Mouse (Mus musculus) urinary bladder, postnatal 36 days (tissue): ENCODE data around the gene Tyw1.

Source experiments
- DNase-seq, 2 experiments: peaks; one replicate each; pipeline ENCODE4 v3.0.0; 2022; ENCODE audit warnings: low spot score in 2 of 2, mixed read lengths in 1 of 2

Gene Tyw1

DNA sequence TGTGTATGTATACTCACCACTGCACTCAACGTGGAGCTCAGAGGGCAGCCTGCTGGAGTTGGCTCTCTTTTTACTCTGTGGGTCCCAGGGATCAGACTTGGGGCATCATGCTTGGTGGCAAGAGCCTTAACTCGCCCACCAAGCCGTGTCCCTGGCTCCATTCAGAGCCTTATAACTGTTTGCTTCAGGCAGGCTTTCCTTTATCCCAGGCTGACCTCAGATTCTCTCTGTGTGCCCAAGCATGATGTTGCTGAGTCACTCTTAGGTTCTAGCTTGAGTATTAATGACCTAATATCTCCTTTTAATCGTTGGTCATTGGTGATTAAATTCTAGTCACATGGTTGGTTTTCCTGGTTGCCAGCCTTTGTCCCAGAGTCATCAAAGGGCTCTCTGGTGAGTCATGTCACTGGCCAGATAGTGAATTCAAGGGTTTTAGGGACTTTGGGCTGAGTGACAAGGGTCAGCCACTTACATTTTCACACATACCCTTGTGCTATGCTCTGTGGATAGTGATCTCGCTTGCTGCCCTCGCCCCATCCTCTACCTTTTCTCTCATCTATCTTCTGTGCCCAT is 9.1 kb downstream of the Tyw1 start:
- no peak for DNase-seq

- DNase-seq, result no peak
These were observed 11.2 kb downstream of the Tyw1 start for GRCm38 (mm10) chr5:130266651-130267050.

- no peak for DNase-seq
These were observed 11.9 kb downstream of the Tyw1 start for GRCm38 (mm10) chr5:130267316-130267715.

DNA sequence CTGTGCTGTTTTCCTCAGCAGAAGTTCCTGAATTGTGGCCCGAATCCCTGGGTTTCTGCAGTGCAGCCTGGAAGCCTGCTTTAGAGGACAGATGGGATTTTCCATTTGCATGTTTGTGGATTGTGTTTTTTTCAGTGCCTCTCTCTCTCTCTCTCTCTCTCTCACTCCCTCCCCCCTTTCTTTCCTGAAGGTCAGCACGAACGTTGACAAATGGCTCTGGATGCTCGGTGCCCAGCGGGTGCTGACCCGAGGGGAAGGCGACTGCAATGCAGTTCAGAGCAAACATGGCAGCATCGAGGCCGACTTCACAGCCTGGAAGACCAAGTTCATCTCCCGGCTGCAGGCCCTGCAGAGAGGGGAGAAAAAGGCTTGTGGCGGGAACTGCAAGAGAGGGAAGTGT is 13.6 kb downstream of the Tyw1 start:
- DNase-seq, result no peak

DNA sequence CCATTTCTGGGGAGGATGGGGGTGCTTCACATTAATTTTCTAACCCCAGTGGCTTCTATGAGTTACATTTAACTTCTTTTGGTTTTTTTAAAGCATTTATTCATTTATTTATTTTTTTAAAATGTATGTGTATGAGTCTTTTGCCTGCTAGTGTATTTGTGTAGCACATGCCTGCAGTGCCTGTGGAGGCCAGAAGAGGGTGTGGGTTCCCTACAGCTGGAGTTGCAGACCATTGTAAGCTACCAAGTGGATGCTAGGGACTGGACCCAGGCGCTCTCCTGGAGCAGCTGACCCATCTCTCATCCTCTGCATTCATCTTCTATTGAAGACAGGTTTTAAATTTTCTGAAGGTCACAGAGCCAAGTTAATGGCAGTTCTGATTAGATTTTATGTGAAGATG is 16.9 kb downstream of the Tyw1 start:
- no peak for DNase-seq

GRCm38 (mm10) chr5:130273046-130273445 is 17.6 kb downstream of the Tyw1 start:
- DNase-seq, result no peak

DNA sequence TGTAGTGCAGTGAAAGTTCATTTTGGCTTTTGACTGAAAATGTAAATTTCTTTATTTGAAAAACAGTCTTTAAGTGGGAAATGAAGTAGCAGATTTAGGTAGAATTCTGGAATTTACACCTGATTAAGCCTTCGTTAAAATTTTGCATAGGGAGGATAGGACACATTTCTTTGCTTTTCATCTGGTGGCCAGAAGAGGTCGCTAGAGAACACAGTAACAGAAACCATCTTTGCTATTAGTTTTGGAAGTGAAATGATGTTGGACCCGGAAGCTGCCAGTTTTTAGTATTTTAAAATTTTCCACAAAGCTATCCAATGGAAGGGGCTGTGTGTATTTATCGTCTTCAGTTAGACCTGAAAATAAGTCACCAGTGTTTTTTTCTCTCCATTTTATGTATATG is 20.1 kb downstream of the Tyw1 start:
- DNase-seq, result no peak

DNA sequence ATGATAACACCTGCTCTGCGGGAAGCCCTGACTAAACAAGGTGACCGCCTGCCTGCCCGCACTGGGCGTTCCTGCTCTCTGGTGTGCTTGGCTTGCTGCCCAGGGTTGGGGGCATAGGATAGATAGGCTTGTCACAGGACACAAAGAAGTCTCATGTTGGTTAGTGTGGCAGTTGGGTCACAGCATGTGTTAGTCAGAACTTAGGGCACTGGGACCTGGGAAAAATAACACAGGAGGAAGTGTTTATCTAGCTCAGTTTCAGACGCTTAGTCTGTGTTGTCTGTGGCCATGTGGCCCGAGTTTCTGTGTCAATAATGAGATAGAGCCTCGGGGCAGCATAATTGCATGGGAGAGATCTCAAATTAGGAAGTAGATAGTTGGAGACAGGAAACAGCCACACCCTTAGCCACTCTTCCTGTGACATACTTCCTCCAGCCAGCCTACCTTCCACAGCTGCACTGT is 22.6 kb downstream of the Tyw1 start:
- DNase-seq, result no peak

- DNase-seq, result no peak
These were observed 27.8 kb downstream of the Tyw1 start for GRCm38 (mm10) chr5:130283079-130283732.

DNA sequence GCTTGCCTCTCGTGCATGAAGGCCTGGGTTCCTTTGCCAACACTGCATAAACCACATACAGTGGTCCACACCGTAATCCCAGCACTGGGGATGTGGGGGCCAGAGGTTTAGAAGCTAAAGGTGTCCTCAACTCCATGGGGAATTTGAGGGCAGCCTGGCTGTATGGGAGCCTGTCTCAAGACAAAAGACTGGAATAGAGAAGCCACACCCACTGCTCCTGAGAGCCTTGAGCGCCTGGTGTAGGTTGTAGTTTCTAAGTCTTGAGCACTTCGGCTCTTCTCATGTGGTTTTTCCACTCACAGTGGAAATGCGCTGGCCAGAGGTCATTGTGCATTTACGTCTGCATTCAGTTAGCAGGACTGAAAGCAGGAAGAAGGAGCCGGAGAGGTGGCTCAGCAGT is 32.7 kb downstream of the Tyw1 start:
- DNase-seq, result no peak

- DNase-seq, result no peak
These were observed 34.8 kb downstream of the Tyw1 start for GRCm38 (mm10) chr5:130290242-130290641.

DNA sequence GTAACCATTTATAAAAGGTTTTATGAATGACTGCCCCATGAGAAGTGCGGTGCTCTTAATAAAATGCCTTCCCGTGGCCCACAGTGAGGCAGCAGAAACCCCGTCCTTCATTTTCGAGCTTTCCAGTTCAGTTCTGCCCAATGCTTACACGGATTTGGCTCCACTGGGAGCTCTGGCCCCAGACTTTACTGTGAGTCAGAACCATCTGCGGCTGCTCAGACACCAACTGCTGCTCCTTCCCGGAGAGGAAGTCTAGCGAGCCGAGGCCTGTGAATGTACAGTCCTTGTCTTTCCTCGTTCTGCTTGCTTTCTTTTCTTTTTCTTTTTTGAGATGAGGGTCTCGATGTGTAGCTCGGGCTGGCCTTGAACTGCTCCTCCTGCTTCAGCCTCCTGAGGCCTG is 35.4 kb downstream of the Tyw1 start:
- no peak for DNase-seq

- no peak for DNase-seq
These were observed 37.6 kb downstream of the Tyw1 start for GRCm38 (mm10) chr5:130292976-130293375.

GRCm38 (mm10) chr5:130293941-130294340 is 38.5 kb downstream of the Tyw1 start:
- no peak for DNase-seq

- no peak for DNase-seq
These were observed 39.2 kb downstream of the Tyw1 start for GRCm38 (mm10) chr5:130294598-130294997.

DNA sequence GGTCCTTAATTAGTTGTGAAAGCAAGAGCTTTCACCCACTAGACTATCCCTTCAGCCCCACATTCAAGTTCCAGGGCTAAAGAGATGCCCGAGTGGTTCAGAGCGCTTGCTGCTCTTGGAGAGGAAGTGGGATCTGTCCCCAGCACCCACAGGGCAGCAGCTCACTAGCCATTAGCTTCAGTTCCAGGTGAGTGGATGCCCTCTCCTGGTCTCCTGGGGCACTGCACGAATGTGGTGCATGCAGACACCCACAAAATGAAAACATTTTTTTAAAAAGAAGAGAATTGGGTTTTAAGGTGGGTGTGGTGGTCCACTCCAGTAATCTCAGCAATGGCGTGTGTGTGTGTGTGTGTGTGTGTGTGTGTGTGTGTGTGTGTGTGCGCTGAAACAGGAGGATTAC is 40.7 kb downstream of the Tyw1 start:
- no peak for DNase-seq

DNA sequence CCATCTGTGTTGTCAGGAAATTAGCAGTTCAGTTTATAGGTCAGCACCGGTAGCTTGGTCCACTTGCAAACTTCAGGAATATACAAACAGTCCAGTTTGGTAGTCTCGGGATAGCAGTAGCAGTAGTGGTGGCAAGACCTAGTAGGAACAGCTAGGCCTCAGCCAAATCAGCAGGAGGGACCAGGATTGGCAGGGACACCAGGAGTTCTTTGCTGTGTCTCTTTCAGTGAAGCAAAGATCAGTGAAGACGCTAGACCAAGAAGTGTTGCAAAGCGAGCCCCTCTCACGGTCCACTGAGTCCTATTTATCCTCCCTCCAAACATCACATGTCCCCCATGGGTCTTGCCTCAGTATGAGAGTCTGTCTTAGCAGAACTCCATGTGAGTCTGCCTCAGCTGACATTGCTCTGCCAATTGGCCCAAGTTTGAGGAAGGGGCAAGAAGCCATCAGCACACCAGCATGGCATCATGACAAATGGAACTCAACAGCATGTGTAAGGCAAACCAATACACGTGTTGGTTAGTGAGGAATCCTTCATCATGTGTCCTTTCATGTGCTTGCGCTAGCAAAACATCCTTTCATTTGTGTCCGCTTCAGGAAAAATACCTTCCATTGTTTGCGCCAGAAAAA is 43.5 kb downstream of the Tyw1 start:
- DNase-seq, result no peak

DNA sequence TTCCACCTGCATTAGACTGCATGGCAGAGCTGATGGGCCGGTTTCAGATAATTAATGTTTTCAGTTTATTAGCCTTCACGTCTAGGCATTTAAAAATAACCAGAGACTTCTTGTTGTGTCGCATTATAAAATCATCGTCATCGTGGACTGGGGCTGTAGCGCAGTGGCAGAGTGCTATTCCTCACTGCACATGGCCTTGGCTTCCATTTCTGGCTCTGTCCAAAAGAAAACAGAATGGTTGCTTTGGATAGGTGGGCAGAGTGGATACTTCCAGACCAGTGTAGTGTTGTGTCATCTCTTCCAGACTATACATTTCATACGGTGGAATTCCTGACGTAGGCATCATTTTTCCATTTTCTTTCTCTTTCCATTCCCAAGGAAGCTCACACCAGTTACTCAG is 44.1 kb downstream of the Tyw1 start:
- no peak for DNase-seq

- DNase-seq, result no peak
These were observed 48.2 kb downstream of the Tyw1 start for GRCm38 (mm10) chr5:130303611-130304010.

- no peak for DNase-seq
These were observed 52.5 kb downstream of the Tyw1 start for GRCm38 (mm10) chr5:130307921-130308320.

- DNase-seq, result no peak
These were observed 54.7 kb downstream of the Tyw1 start for GRCm38 (mm10) chr5:130310077-130310476.

DNA sequence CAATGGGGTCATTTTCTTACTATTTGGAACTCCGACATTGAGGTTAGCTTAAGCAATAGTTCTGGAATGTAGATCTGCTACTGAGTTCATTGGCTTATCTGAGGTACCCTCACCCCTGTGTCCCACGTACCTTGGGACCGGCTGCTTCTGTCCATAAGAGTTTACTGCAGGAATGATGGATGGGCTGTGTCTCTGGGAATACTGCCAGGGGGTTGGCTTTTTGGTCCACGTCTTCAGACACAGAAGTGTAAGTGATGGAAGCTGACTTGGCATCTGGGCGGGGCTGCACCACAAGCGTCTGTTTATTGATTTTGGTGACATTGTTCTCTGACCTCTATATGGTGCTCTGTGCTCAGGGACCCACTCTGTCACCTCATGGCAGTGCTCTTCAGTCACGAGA is 55.4 kb downstream of the Tyw1 start:
- no peak for DNase-seq

GRCm38 (mm10) chr5:130313488-130313887 is 58.1 kb downstream of the Tyw1 start:
- no peak for DNase-seq
